Mouse (Mus musculus) left cerebral cortex, postnatal 36 days (tissue): ENCODE measurements around the gene Chit1. TPM values are rescaled to one million over a fixed set of nuclear protein-coding genes. Genes with fewer than 3 reads are reported as not detected.
A peak's percentile ranks its signal among the peaks of the same experiment; 100 is the strongest.

ENCODE experiments used
- DNase-seq, 2 experiments: peaks; one replicate each; pipeline ENCODE4 v3.0.0; 2021 to 2022; ENCODE audit warnings: low spot score in 2 of 2, mixed read lengths in 1 of 2
- intact Hi-C: fragments of 180-260 bp; cut with DNase I; formaldehyde crosslinking; loops from one replicate; pipeline ENCODE4 v1.15.1; 2025
- total RNA-seq, 2 experiments: library from RNA; stranded (reverse); gene quantifications; 2 replicates each; pipeline ENCODE4 v1.2.3; 2021

The Chit1 gene
- total RNA-seq, 2 experiments from 2014 or later = 0.23 to 0.30 TPM

DNA sequence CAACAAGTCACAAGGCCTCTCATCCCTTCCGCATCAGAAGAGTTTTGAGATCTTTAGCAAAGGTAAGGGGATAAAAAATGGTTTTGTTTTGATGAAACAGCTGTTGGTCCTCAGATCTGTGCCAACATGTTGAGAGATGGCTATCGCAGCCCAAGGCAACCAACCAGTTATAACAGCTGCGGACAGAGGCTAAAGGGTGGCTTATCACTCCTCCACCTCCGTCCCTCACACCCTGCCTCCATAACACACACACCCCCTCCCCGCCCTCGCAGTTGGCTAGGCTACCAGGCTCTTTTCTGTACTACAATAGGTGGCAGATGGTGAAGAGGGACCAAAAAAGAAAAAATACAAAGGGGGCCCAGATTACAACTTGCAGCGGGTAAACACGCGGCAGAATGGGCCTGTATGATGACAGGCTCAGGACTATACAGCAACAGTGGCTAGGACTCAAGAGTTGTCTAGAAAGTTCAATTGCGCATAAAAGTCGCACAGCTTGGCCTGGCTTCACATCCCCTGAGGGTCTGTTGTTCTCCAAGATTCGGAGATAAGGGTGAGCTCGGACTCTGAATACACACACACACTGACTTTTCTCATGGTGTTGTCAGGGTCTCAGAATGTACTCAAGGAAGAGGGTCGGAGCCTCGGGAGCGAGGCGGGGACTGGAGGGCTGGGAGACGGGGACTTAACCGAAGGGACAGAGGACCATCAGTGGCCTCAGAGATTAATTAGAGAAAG lies 32.8 kb upstream of the Chit1 start:
- intact Hi-C loops = loop anchor here (2.0 kb wide), 2 partner anchors 15 kb away; no protein-coding TSS in a partner anchor
- peak; percentile 37 to 43 for DNase-seq

DNA sequence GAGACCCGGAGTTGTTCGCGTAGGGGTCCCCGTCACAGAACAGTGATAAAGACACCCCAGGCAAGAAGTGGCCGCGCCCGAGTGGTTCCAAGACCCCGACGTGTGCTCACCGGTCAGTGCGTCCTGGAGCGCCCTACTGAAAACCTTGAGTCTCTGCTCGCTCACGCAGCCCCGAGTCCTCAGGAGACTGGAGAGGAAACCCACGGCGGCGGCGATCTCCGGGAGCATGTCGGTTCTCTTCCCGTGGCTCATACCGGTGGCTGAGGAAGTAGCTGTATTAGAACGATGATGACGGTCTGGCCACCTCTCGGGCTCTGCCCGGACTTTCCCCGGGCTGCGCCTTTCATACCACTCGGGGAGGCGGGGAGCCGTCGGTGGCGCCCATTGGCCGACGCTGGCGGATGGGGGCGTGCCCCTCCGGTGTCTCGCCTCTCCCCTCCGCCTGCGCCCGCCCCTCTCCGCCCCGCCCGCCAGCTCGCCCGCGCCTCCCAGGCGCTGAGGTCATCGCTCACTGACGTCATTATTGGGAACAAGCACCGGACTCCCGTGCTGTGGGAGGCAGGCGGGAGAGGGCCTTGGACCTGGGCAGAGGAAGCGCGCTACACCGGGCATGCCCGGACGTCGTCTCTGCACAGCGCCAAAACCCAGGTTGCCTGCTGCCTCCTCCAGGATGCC lies 32.1 kb upstream of the Chit1 start, which contains the start of gene Btg2:
Btg2 (minus strand) TSS at position 319 of the 675 bp plus-strand sequence.
- intact Hi-C loops = loop anchor here (2.0 kb wide), 2 partner anchors 14 to 16 kb away; no protein-coding TSS in a partner anchor
- peak; percentile 95 to 97 for DNase-seq

- DNase-seq = no peak
- intact Hi-C loops = loop anchor here (2.0 kb wide), 2 partner anchors 13 to 17 kb away; no protein-coding TSS in a partner anchor
Observed at GRCm38 (mm10) chr1:134079477-134080163, 31.4 kb upstream of the Chit1 start.

DNA sequence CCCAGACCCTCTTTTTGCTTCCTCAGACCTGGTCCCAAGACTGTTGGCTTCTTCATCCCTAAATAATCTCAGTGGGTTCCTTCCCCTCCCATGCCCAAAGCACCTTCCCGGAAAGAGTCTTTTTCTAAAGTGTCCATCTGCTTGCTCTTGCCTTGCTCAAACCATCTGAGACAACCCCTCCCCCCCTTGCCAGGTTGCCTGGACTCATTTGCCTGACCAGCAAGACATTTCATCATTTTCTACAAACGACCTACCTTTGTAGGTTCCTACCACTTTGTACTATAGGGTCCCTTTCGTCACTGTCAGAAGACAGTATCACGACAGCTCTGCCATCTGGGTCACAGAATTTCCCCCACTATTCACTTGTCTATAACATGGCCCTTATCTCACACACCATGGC lies 30.6 kb upstream of the Chit1 start:
- no peak for DNase-seq
- intact Hi-C loops = no loop called here

DNA sequence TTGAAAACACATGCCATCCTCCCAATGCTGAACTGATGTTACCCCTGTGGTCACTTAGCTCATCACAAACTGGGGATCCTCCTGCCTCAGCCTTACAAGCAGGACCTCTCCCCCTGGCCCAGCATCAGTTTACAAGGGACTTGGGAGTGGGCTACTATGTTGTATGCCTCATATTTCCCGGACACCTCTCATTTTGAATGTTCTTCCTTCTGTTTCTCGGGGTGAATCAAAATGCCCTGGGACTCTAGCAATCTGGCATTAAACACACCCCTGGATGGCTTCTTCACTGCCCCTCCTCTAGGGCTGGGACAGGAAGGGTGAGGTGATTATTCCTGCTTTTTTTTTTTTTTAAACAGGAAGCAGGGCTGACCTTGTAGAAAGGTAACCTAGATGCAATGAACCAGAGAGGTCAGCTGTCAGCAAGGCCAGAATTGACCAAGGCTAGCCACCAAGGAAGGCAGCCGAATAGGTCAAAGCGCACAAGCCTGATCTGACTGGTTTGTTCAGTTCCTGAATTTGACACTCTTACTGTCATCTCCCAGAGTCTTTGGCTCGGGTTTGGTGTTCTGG lies 30.1 kb upstream of the Chit1 start:
- no peak for DNase-seq
- intact Hi-C loops = no loop called here

GRCm38 (mm10) chr1:134082987-134083516 lies 28.0 kb upstream of the Chit1 start:
- intact Hi-C loops = no loop called here
- peak; percentile 76 to 80 for DNase-seq

DNA sequence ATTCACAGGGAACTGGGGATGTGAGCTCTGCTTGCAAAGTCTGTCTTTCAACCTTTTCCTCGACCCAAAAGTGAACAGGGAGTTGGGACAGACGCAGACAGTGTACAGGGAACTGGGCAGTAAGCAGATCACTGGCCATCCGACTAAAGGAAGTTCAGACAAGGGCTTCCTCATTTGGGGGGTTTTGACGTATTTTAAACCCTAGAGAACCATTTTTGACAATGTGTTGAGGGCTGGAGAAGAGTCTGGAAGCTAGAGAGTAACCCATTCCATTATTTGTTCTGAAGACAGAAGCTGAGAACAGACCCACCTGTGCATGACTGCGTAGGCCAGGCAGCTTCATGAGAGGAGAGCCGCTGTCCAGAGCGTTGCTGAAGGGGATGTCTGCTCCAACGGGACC lies 27.4 kb upstream of the Chit1 start:
- intact Hi-C loops = no loop called here
- DNase-seq = no peak

- DNase-seq = no peak
- intact Hi-C loops = no loop called here
Observed at GRCm38 (mm10) chr1:134084128-134084527, 26.9 kb upstream of the Chit1 start.

DNA sequence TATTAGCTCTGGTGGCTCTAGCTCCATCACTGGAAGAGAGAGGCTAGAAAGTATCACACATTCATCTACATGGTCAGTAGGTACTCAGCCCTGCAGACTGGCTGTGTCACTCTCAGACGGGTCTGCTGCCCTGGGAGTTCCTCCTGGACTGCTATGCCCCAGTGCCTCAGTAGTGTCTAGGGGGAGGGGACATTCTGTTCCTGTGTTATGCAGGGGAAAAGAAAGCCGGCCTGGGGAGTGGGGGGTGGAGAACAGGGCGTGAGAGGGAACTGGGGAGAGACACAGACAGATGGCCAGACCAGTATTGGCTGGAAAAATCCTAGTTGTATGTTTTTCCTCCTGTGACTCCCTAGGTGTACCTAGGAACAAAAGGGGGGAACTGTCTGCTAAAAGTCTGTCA lies 25.0 kb upstream of the Chit1 start:
- intact Hi-C loops = no loop called here
- no peak for DNase-seq

DNA sequence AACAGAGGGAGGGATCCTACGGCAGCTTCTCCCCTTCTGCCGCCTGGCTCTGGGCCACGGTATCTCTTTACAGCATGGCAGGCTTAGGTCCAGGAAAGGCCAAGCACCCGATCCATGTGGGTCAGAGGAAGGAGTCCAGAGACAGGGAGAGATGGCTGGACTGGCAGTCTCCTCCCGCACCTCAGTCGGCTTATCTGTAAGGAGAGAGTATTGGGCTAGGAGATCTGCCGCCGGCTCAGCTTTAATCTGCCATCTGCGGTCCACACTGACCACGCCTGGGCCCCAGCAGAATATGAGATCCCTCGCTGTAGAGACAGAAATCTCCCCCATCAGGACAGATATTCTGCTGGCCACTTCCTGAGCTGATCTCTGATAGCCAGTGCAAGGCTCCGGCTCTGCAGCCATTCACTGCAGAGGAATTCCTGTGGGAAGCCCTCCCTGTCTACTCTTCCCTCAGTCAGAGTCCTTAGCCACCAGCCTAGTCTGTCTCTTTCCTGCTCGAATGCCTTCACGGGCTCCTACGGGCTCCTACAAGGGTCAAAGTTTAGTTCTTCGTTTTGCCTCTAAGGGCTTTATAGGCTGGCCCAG lies 24.1 kb upstream of the Chit1 start:
- no peak for DNase-seq
- intact Hi-C loops = no loop called here

DNA sequence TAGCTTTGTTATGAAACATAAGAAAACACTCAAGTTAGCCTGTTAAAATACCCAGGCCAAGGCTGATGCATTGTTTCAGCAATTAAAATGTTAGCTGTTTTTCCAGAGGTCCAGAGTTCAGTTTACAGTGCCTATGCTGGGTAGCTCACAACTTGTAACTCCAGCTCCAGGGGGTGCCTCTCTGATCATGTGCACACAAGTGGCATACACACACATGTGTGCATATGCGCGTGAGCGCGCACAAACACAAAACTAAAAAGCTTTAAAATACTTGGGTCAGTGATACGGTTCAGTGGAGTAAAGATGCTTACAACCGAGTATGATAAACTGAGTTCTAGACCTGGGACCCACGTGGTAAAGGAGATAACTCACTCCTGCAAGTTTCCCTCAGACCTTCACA lies 22.0 kb upstream of the Chit1 start:
- DNase-seq = no peak
- intact Hi-C loops = no loop called here

GRCm38 (mm10) chr1:134091851-134092250 lies 19.2 kb upstream of the Chit1 start:
- DNase-seq = no peak
- intact Hi-C loops = loop anchor here (2.0 kb wide), 1 partner anchor 13 kb away; the partner anchor contains the start of gene Btg2

DNA sequence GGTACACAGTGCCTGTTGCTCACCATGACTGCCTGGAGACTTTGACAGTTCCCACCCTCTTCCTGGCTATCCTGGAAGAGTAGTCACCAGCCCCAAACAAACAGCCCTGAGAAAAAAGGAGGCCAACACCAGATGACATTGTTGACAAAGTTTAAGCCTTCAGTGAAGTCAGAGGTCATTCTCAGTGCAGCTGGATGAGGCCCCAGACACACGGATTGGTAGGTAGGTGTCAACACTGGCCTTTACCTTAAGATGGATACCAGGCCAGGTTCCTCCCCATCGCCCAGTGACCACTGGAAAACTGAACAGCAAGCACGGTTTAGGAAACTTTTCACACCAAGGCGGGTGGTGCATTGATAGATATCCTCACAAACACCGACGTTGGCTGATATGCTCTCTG lies 18.7 kb upstream of the Chit1 start:
- DNase-seq = no peak
- intact Hi-C loops = loop anchor here (2.0 kb wide), 1 partner anchor 14 kb away; the partner anchor contains the start of gene Btg2

DNA sequence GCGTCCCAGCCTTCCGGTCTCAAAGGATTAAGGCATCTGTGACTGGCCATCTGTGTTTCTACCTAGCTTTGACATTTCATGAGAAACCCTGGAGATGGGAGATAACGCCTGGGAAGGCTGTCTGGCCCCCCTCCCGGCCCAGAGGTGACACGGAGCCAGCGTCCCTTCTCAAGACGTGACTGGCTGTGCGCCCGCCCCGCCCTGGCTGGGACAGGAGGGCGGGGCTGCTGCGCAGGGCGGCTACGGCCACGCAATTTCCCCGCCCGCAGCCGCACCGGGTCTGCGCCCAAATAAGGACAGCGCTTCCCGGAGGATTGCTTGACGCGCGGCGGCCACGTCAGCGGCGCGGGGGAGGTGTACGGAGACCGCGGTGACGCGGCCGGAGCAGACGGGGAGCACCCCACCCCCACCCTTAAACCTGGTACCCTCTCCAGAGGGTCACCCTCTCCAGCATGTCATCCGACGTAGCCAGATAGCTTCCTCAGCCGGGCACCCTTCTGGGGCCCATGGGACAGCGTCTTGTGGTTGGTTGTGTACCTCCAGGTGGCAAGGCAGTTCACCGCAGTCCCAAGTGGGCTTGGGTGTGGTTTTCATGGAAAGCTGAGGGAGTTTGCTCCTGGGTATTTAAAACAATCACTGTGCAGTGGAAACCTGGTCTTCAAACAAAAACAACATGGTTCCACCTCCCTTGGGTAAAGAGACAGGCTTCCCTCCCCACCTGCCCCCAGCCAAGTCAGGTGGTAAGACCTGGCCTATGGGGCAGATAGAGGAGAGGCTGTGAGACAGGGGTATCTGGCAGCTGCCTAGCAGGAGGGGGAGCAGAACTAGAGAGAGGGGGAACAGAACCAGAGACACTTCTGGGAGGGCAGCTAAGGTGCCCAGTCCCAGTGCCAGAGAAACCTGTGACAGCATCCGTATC lies 17.9 kb upstream of the Chit1 start:
- intact Hi-C loops = loop anchor here (2.0 kb wide), 1 partner anchor 14 kb away; the partner anchor contains the start of gene Btg2
- peak; percentile 89 to 92 for DNase-seq

- DNase-seq = no peak
- intact Hi-C loops = loop anchor here (2.0 kb wide), 1 partner anchor 15 kb away; the partner anchor contains the start of gene Btg2
Observed at GRCm38 (mm10) chr1:134093771-134094526, 17.1 kb upstream of the Chit1 start.

GRCm38 (mm10) chr1:134095033-134095612 lies 15.9 kb upstream of the Chit1 start:
- no peak for DNase-seq
- intact Hi-C loops = no loop called here

DNA sequence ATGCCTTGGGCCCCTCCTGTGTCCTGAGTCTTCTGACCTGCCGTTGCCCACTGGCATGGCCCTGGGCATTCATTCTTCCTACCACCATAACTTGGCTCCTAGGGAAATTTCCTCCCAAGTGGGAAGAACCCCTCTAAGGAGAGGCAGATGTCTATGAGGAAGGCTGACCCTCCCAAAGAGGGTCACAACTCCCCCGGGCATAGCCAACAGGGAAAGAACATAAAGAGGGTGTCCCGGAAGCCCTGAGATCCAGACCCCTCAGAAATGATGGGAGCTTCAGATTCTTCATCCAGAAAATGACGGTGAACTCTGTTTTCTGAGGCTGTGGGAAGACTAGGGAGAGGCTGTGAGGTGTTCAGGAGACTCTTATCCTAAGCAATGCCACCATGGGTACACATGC lies 15.3 kb upstream of the Chit1 start:
- DNase-seq = no peak
- intact Hi-C loops = no loop called here
